Mouse (Mus musculus) bone marrow macrophage, adult 2 months (primary cell): Measurements from ENCODE around the gene Sumo3.

ENCODE experiments used
- CTCF ChIP-seq: IDR thresholded peaks from 2 replicates; pipeline ENCODE4 v1.5.1; 2012; ENCODE audit warnings: low read depth, mild to moderate bottlenecking, low read length, moderate library complexity
- POLR2A ChIP-seq: IDR thresholded peaks from 2 replicates; pipeline ENCODE4 v1.6.1; 2012; ENCODE audit warnings: mild to moderate bottlenecking, low read depth, low read length, borderline replicate concordance

DNA sequence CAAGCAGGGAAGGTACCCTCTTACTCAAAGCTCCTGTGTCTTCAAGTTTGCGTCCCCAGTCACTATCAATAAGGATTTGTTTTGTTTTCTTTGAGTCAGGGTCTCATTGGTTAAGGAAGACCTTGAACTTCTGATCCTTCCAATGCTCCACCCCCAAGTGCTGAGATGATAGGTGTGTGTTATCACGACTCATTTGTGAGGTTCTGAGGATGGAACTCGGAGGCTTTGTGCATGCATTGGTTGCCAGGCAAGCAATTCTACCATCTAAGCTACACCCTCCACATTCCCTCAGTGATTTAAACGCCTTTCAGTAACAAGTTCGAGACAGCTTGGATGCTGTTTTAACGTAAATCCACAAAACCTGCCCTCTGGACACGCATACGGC lies 24.9 kb upstream of the Sumo3 start:
- TF ChIP-seq POLR2A: no peak
- no peak for TF ChIP-seq CTCF
